Mouse (Mus musculus) C2C12 (cell line): Measurements from ENCODE around the gene Akap2.

Source experiments
- CTCF ChIP-seq: IDR thresholded peaks from one replicate; pipeline ENCODE4 v1.5.1; 2011; ENCODE audit not compliant: control insufficient read depth, insufficient read depth, insufficient read length
- MAX ChIP-seq: IDR thresholded peaks from one replicate; pipeline ENCODE4 v1.6.1; 2011; ENCODE audit warnings: mild to moderate bottlenecking, control low read depth
- MYOD1 ChIP-seq: IDR thresholded peaks from one replicate; pipeline ENCODE4 v1.6.1; 2011; ENCODE audit warnings: low read depth; ENCODE audit not compliant: control insufficient read depth, insufficient read length

DNA sequence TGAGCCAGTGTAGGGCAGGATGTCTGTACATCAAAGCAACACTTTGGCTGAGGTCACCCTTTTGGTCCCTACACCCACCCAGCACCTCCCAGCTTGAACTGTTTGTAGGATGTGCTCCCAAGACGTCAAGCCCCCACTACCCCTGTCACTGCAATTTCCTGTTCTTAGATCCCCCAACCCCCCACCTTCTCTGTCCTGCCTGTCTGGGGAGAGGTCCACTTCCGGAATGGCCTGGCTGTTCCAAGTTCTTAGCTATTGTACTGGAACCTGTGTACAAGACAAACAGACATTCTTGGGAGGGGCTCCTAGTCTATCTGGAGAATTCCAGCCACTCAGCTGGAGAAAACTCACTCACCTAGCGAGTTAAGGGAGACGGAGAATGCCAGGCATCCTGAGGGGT, 116.7 kb downstream of the Akap2 start:
- TF ChIP-seq CTCF (no peak), MAX (no peak), MYOD1 (no peak)
